Mouse (Mus musculus): ENCODE measurements around the gene Sdcbp2.

DNA sequence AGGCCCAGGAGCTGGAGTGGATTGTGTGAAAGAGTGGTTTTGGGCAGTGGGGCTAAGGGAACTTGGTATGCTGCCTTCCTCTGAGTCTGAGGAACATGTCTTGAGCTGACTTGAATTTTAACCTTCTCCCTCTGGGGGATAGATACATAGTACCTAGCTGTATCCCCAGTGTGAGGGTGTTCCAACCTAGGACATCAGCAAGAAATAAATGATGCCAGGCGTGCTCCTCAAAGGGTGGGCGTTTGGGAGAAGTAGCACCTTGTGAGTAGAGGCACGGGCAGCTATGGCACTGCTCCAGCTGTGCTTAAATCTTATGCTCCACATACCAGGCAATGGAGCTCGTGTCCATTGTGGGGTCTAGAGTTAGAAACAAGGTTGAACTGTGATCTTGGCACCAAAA is 25.9 kb upstream of the Sdcbp2 start:
- TF ChIP-seq CTCF (IDR thresholded peaks at IDR 0.05; ENCODE audit: extremely low read depth, insufficient read depth, insufficient read length, insufficient replicate concordance) (no peak), POLR2A (IDR thresholded peaks at IDR 0.05; ENCODE audit: low read depth, low read length) (no peak)

Data from spleen, adult 2 months (tissue).